Mouse (Mus musculus): Measurements from ENCODE around the gene Rfx1. TPM values are rescaled to one million over a fixed set of nuclear protein-coding genes. Genes with fewer than 3 reads are reported as not detected.

Rfx1 gene
- polyA plus RNA-seq, 1 experiment: 45.6 TPM

GRCm38 (mm10) chr8:84070667-84071066 lies 4.0 kb downstream of the Rfx1 start:
- no peak for DNase-seq (ENCODE audit: low read depth in 1 of 2, low spot score in 2 of 2)
- TF ChIP-seq CTCF (IDR thresholded peaks at IDR 0.05; ENCODE audit: extremely low read depth, insufficient read depth, insufficient read length, insufficient replicate concordance) (no peak), POLR2A (IDR thresholded peaks at IDR 0.05; ENCODE audit: low read depth, low read length) (no peak)
- WGBS: 79% methylated on average over 2 of the region's 2 CpGs
- H3K4me3 ChIP-seq (ENCODE audit: extremely low read depth, insufficient read depth, insufficient read length): no peak overlapping the region
- no peak overlapping the region for H3K27ac ChIP-seq (ENCODE audit: insufficient read depth, low read length)
- peaks cover 12% of the 10 kb centered on the region; the same call in 1 of the 2 replicates for H3K4me1 ChIP-seq (ENCODE audit: control insufficient read depth, insufficient read depth, insufficient read length)
- H3K36me3 ChIP-seq (ENCODE audit: control insufficient read depth, insufficient read depth, low read length): 0 out of 2 replicates have a peak, but pooled peaks cover 2% of the 10 kb centered on the region
- no peaks in the 10 kb centered on the region for H3K27me3 ChIP-seq (ENCODE audit: control insufficient read depth, insufficient read depth, low read length)

- no peak overlapping the region for H3K27ac ChIP-seq (ENCODE audit: insufficient read depth, low read length)
- no peak overlapping the region for H3K4me3 ChIP-seq (ENCODE audit: extremely low read depth, insufficient read depth, insufficient read length)
- H3K27me3 ChIP-seq (ENCODE audit: control insufficient read depth, insufficient read depth, low read length): no peaks in the 10 kb centered on the region
- TF ChIP-seq POLR2A (IDR thresholded peaks at IDR 0.05; ENCODE audit: low read depth, low read length) (no peak), CTCF (IDR thresholded peaks at IDR 0.05; ENCODE audit: extremely low read depth, insufficient read depth, insufficient read length, insufficient replicate concordance) (no peak)
- no peak for DNase-seq (ENCODE audit: low read depth in 1 of 2, low spot score in 2 of 2)
- H3K4me1 ChIP-seq (ENCODE audit: control insufficient read depth, insufficient read depth, insufficient read length): peaks cover 12% of the 10 kb centered on the region; the same call in 1 of the 2 replicates
- WGBS: 76% methylated on average over 3 of the region's 3 CpGs
- 0 out of 2 replicates have a peak, but pooled peaks cover 2% of the 10 kb centered on the region for H3K36me3 ChIP-seq (ENCODE audit: control insufficient read depth, insufficient read depth, low read length)
These were observed 5.3 kb downstream of the Rfx1 start for GRCm38 (mm10) chr8:84071921-84072320.

- 90% methylated on average over 10 of the region's 10 CpGs for WGBS
- Histone ChIP-seq H3K27ac (ENCODE audit: insufficient read depth, low read length) (no peak overlapping the region), H3K4me3 (ENCODE audit: extremely low read depth, insufficient read depth, insufficient read length) (no peak overlapping the region), H3K27me3 (ENCODE audit: control insufficient read depth, insufficient read depth, low read length) (no peaks in the 10 kb centered on the region), H3K36me3 (ENCODE audit: control insufficient read depth, insufficient read depth, low read length) (0 out of 2 replicates have a peak, but pooled peaks cover 2% of the 10 kb centered on the region), H3K4me1 (ENCODE audit: control insufficient read depth, insufficient read depth, insufficient read length) (peaks cover 12% of the 10 kb centered on the region; the same call in 1 of the 2 replicates)
- TF ChIP-seq CTCF (IDR thresholded peaks at IDR 0.05; ENCODE audit: extremely low read depth, insufficient read depth, insufficient read length, insufficient replicate concordance): no peak
- DNase-seq (ENCODE audit: low read depth in 1 of 2, low spot score in 2 of 2): no peak
These were observed 5.7 kb downstream of the Rfx1 start for GRCm38 (mm10) chr8:84072321-84072720.

GRCm38 (mm10) chr8:84073230-84073976 lies 6.8 kb downstream of the Rfx1 start:
- TF ChIP-seq POLR2A (IDR thresholded peaks at IDR 0.05; ENCODE audit: low read depth, low read length) (no peak), CTCF (IDR thresholded peaks at IDR 0.05; ENCODE audit: extremely low read depth, insufficient read depth, insufficient read length, insufficient replicate concordance) (no peak)
- peak overlapping the region; percentile 16; the same call in 1 of the 2 replicates for H3K4me3 ChIP-seq (ENCODE audit: extremely low read depth, insufficient read depth, insufficient read length)

GRCm38 (mm10) chr8:84076412-84076811 lies 9.8 kb downstream of the Rfx1 start:
- Histone ChIP-seq H3K4me3 (ENCODE audit: extremely low read depth, insufficient read depth, insufficient read length) (no peak overlapping the region), H3K36me3 (ENCODE audit: control insufficient read depth, insufficient read depth, low read length) (peaks cover 16% of the 10 kb centered on the region), H3K27ac (ENCODE audit: insufficient read depth, low read length) (no peak overlapping the region), H3K27me3 (ENCODE audit: control insufficient read depth, insufficient read depth, low read length) (no peaks in the 10 kb centered on the region), H3K4me1 (ENCODE audit: control insufficient read depth, insufficient read depth, insufficient read length) (peaks cover 10% of the 10 kb centered on the region; the same call in 1 of the 2 replicates)
- DNase-seq (ENCODE audit: low read depth in 1 of 2, low spot score in 2 of 2): no peak
- WGBS: 72% methylated on average over 1 of the region's 1 CpGs
- TF ChIP-seq POLR2A (IDR thresholded peaks at IDR 0.05; ENCODE audit: low read depth, low read length) (no peak), CTCF (IDR thresholded peaks at IDR 0.05; ENCODE audit: extremely low read depth, insufficient read depth, insufficient read length, insufficient replicate concordance) (no peak)

More at GRCm38 (mm10) chr8:84073230-84073976, 6.8 kb downstream of the Rfx1 start:
- Histone ChIP-seq H3K27me3 (ENCODE audit: control insufficient read depth, insufficient read depth, low read length) (no peaks in the 10 kb centered on the region), H3K27ac (ENCODE audit: insufficient read depth, low read length) (peak overlapping the region; percentile 46), H3K4me1 (ENCODE audit: control insufficient read depth, insufficient read depth, insufficient read length) (peaks cover 12% of the 10 kb centered on the region; the same call in 1 of the 2 replicates), H3K36me3 (ENCODE audit: control insufficient read depth, insufficient read depth, low read length) (0 out of 2 replicates have a peak, but pooled peaks cover 2% of the 10 kb centered on the region)
- WGBS: 72% methylated on average over 10 of the region's 10 CpGs
- peak in 1 of 2 experiments; percentile 32 for DNase-seq (ENCODE audit: low read depth in 1 of 2, low spot score in 2 of 2)

- no peak for TF ChIP-seq POLR2A (IDR thresholded peaks at IDR 0.05; ENCODE audit: low read depth, low read length)
- no peak for TF ChIP-seq CTCF (IDR thresholded peaks at IDR 0.05; ENCODE audit: extremely low read depth, insufficient read depth, insufficient read length, insufficient replicate concordance)
- no peak overlapping the region for H3K4me3 ChIP-seq (ENCODE audit: extremely low read depth, insufficient read depth, insufficient read length)
- H3K27me3 ChIP-seq (ENCODE audit: control insufficient read depth, insufficient read depth, low read length): no peaks in the 10 kb centered on the region
- H3K4me1 ChIP-seq (ENCODE audit: control insufficient read depth, insufficient read depth, insufficient read length): peaks cover 10% of the 10 kb centered on the region; the same call in 1 of the 2 replicates
- no peak overlapping the region for H3K27ac ChIP-seq (ENCODE audit: insufficient read depth, low read length)
- peaks cover 16% of the 10 kb centered on the region for H3K36me3 ChIP-seq (ENCODE audit: control insufficient read depth, insufficient read depth, low read length)
- 95% methylated on average over 3 of the region's 3 CpGs for WGBS
- no peak for DNase-seq (ENCODE audit: low read depth in 1 of 2, low spot score in 2 of 2)
These were observed 10.2 kb downstream of the Rfx1 start for GRCm38 (mm10) chr8:84076849-84077248.

GRCm38 (mm10) chr8:84079206-84079605 lies 12.6 kb downstream of the Rfx1 start:
- Histone ChIP-seq H3K4me3 (ENCODE audit: extremely low read depth, insufficient read depth, insufficient read length) (no peak overlapping the region), H3K27ac (ENCODE audit: insufficient read depth, low read length) (no peak overlapping the region), H3K27me3 (ENCODE audit: control insufficient read depth, insufficient read depth, low read length) (no peaks in the 10 kb centered on the region), H3K4me1 (ENCODE audit: control insufficient read depth, insufficient read depth, insufficient read length) (no peaks in the 10 kb centered on the region), H3K36me3 (ENCODE audit: control insufficient read depth, insufficient read depth, low read length) (peaks cover 27% of the 10 kb centered on the region)
- whole genome bisulfite sequencing: 87% methylated on average over 5 of the region's 5 CpGs
- no peak for DNase-seq (ENCODE audit: low read depth in 1 of 2, low spot score in 2 of 2)
- no peak for TF ChIP-seq CTCF (IDR thresholded peaks at IDR 0.05; ENCODE audit: extremely low read depth, insufficient read depth, insufficient read length, insufficient replicate concordance)
- TF ChIP-seq POLR2A (IDR thresholded peaks at IDR 0.05; ENCODE audit: low read depth, low read length): no peak
